Mouse (Mus musculus) bone marrow, adult 2 months (tissue): ENCODE data around the gene Hoxa3. TPM values are rescaled to one million over a fixed set of nuclear protein-coding genes. Genes with fewer than 3 reads are reported as not detected.

Experiments
- H3K27ac ChIP-seq: fragments of 200-500 bp; 2 replicates; pipeline ENCODE4 v1.5.1; 2012; ENCODE audit warnings: low read depth, mild to moderate bottlenecking, control low read depth, inconsistent platforms, low read length; ENCODE audit not compliant: control insufficient read depth, poor library complexity, insufficient read depth
- H3K4me1 ChIP-seq: fragments of 200-500 bp; 2 replicates; pipeline ENCODE4 v1.6.1; 2011; ENCODE audit warnings: low read length; ENCODE audit not compliant: control insufficient read depth, insufficient read depth
- H3K4me3 ChIP-seq: fragments of 200-500 bp; replicated peaks from 2 replicates; pipeline ENCODE3; 2011; ENCODE audit warnings: mild to moderate bottlenecking, low read depth, low read length, control low read depth; ENCODE audit not compliant: control insufficient read depth
- CTCF ChIP-seq: fragments of 200-500 bp; IDR thresholded peaks from 2 replicates; pipeline ENCODE4 v1.5.1; 2011; ENCODE audit warnings: low read length, control low read depth; ENCODE audit not compliant: control insufficient read depth, insufficient read depth
- POLR2A ChIP-seq: fragments of 200-500 bp; IDR thresholded peaks from 2 replicates; pipeline ENCODE4 v1.6.1; 2011; ENCODE audit warnings: low read depth, mild to moderate bottlenecking, control low read depth, low read length, borderline replicate concordance; ENCODE audit not compliant: control insufficient read depth
- WGBS: fragments of 180-500 bp; shearing (Covaris S2); methylation state at CpG from one replicate; pipeline ENCODE4 v1.1.7; 2018; 5-methylcytosine and 5-hydroxymethylcytosine counted together
- polyA plus RNA-seq: library from polyadenylated mRNA; stranded (reverse); fragments of >200 nt; gene quantifications from 2 replicates; pipeline ENCODE4 v1.2.4, GENCODE M21; 2011; ENCODE audit warnings: low replicate concordance; ENCODE audit not compliant: missing spikeins, insufficient read depth, insufficient read length

Hoxa3 gene
- polyA plus RNA-seq, 1 experiment: 2.4 TPM

GRCm38 (mm10) chr6:52164626-52165440 lies 48.3 kb downstream of the Hoxa3 start, which contains the start of gene Hoxa2:
Hoxa2 (minus strand) TSS chr6:52164831.
- TF ChIP-seq CTCF: no peak
- TF ChIP-seq POLR2A: no peak
- no peaks in the 10 kb centered on the region for H3K4me1 ChIP-seq
- 35% methylated on average over 25 of the region's 25 CpGs for WGBS
- no peak within 1 kb of the TSS for H3K4me3 ChIP-seq
- no peak within 1 kb of the TSS for H3K27ac ChIP-seq

DNA sequence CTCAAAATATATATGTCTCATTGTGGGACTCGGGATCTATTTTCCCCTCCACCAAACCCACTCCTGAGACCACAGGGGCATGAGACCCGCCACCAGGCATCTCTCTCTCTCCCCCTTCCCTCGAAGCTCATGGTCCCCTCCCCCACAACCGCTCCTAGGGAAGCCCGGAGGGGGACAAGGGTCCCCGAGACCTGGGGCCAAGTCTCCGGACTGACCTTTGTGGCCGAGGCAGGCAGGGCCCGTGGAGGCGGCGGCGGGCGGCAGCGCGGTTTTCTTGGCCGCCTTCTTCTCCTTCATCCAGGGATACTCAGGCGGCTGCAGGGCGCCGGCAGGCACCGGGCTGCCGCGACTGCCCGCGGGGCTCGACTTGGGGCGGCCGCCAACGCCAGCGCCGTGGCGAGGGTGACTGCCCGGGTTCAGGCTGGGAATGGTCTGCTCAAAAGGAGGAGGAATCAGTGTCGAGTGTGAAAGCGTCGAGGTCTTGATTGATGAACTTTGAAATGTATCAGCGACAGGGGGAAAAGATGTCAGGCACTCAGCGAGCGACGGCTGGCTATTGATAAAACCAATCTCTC lies 49.0 kb downstream of the Hoxa3 start:
- no peaks in the 10 kb centered on the region for H3K4me1 ChIP-seq
- 13% methylated on average over 39 of the region's 39 CpGs for WGBS
- TF ChIP-seq POLR2A (no peak), CTCF (no peak)
- H3K27ac ChIP-seq: no peak overlapping the region
- no peak overlapping the region for H3K4me3 ChIP-seq

GRCm38 (mm10) chr6:52163366-52164031 lies 49.6 kb downstream of the Hoxa3 start:
- 75% methylated on average over 17 of the region's 17 CpGs for WGBS
- H3K27ac ChIP-seq: no peak overlapping the region
- no peak overlapping the region for H3K4me3 ChIP-seq
- H3K4me1 ChIP-seq: no peaks in the 10 kb centered on the region
- TF ChIP-seq CTCF (no peak), POLR2A (no peak)

DNA sequence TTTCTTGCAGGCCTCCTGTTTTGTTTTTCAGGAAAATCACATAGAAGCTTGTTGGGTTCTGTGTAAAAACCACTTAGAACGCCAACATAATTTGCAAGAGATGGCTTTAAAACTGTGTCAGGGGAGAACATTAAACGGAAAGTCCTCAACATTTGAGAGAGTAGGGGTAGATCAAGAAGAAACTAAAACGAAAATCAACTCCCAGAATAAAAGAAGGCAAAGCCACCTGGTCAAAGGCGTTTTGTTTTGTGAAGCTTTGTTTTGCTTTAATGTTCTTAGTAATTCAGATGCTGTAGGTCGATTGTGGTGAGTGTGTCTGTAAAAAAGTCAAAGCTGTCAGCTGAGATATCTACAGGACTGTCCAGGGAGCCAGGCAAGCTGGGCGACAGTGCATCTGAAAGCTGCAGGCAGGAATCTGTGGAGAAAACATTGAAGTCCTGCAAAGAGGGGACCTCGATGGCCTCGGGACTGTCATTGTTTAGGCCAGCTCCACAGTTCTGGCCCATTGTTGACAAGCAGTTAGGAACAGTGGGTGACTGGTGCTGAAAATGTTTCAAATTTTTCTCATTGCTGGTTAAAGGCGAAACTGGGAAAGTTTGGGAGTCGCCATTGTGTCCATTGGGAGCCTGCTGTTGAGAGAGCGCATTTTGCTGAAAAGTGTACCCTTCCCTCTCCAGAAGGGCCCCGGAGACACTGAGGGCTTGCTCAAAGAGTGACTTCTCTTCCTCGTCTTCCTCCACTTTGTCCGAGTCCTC lies 50.3 kb downstream of the Hoxa3 start:
- 73% methylated on average over 14 of the region's 14 CpGs for WGBS
- TF ChIP-seq POLR2A (no peak), CTCF (no peak)
- Histone ChIP-seq H3K27ac (no peak overlapping the region), H3K4me1 (no peaks in the 10 kb centered on the region), H3K4me3 (no peak overlapping the region)

GRCm38 (mm10) chr6:52162093-52162380 lies 51.1 kb downstream of the Hoxa3 start:
- WGBS: 71% methylated on average over 1 of the region's 1 CpGs
- Histone ChIP-seq H3K4me1 (no peaks in the 10 kb centered on the region), H3K4me3 (no peak overlapping the region), H3K27ac (no peak overlapping the region)
- TF ChIP-seq POLR2A (no peak), CTCF (no peak)

- WGBS: 61% methylated on average over 8 of the region's 8 CpGs
- no peaks in the 10 kb centered on the region for H3K4me1 ChIP-seq
- H3K27ac ChIP-seq: no peak overlapping the region
These were observed 51.6 kb downstream of the Hoxa3 start for GRCm38 (mm10) chr6:52161336-52162092.

GRCm38 (mm10) chr6:52160511-52161335 lies 52.4 kb downstream of the Hoxa3 start:
- no peak overlapping the region for H3K27ac ChIP-seq
- no peaks in the 10 kb centered on the region for H3K4me1 ChIP-seq
- 20% methylated on average over 30 of the region's 30 CpGs for WGBS
- no peak overlapping the region for H3K4me3 ChIP-seq
- TF ChIP-seq POLR2A: no peak
- TF ChIP-seq CTCF: no peak

More at GRCm38 (mm10) chr6:52161336-52162092, 51.6 kb downstream of the Hoxa3 start:
- H3K4me3 ChIP-seq: no peak overlapping the region
- TF ChIP-seq CTCF (no peak), POLR2A (no peak)
